Mouse (Mus musculus): ENCODE data around the gene Slc25a14. TPM values are rescaled to one million over a fixed set of nuclear protein-coding genes. Genes with fewer than 3 reads are reported as not detected.

Slc25a14 gene
- polyA plus RNA-seq, 1 experiment from 2014 or later = 40.2 TPM

DNA sequence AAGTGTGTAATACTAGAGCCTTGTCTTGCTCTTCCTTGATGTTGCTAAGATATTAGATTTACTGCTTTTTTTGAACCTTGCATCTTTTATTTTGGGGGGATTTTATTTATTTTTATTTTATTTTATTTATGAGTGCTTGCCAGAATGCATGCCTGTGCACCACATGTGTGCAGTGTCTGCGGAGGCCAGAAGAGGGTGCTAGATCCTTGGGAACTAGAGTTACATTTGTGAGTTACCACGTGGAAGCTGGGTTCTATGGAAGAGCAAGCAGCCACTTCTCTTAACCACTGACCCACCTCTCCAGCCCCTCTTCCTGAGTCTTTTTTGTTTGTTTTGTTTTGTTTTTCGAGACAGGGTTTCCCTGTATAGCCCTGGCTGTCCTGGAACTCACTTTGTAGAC is 46.4 kb downstream of the Slc25a14 start:
- no peak overlapping the region for H3K27ac ChIP-seq
- H3K36me3 ChIP-seq = no peaks in the 10 kb centered on the region
- no peaks in the 10 kb centered on the region for H3K27me3 ChIP-seq
- no peak for ATAC-seq
- 60% methylated on average over 3 of the region's 3 CpGs for WGBS
- H3K4me1 ChIP-seq (replicated peaks) = no peaks in the 10 kb centered on the region
- H3K4me2 ChIP-seq (replicated peaks) = no peak overlapping the region
- H3K9me3 ChIP-seq = no peaks in the 10 kb centered on the region
- no peak overlapping the region for H3K4me3 ChIP-seq (replicated peaks)
- H3K9ac ChIP-seq (replicated peaks) = no peak overlapping the region

DNA sequence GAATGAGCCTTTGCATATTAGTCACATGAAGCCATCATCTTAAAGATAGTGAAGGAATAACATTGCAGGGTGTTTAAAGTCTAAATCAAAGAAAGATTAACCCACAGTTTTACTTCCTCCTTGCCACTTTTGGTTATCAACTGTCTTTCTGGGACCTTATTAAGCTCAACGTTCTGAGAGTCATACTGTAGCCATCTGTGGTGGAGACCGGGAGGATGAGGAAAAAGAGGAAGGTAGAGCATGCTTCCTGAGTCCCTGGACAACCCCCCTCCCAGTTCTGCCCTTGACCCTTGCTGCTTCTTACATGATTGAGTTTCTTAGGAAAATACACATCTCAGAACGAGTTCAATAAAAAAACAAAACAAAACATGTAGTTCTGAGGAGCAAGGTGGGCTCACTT is 48.5 kb downstream of the Slc25a14 start:
- Histone ChIP-seq H3K4me1 (replicated peaks) (no peaks in the 10 kb centered on the region), H3K9me3 (no peaks in the 10 kb centered on the region), H3K9ac (replicated peaks) (no peak overlapping the region), H3K4me3 (replicated peaks) (no peak overlapping the region), H3K27me3 (no peaks in the 10 kb centered on the region), H3K4me2 (replicated peaks) (no peak overlapping the region), H3K36me3 (no peaks in the 10 kb centered on the region), H3K27ac (no peak overlapping the region)
- 68% methylated on average over 3 of the region's 3 CpGs for WGBS
- no peak for ATAC-seq

DNA sequence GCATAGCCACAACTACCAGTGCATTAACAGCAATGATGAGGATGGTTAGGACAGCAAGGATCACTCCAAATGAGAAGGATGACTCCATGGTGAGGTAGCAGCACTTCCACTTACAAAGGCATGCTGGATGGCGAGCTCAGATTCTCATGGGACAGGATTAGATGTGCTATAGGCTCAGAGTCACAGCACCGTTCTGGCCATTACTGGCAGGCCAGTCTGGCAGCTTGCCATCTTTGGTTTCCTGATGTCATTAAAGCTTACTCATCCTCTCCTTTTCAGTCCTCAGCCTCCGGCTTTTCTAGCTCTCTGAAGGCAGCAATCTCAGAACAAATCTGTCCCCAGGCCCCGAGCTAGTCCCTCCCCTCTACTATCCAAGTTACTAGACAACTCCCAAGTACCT is 51.0 kb downstream of the Slc25a14 start, which contains the start of gene Gpr119:
Gpr119 (minus strand) TSS at position 308 of the 400 bp plus-strand sequence.
- H3K4me3 ChIP-seq (replicated peaks) = no peak within 1 kb of the TSS
- H3K4me2 ChIP-seq (replicated peaks) = no peak within 1 kb of the TSS
- H3K27ac ChIP-seq = no peak within 1 kb of the TSS
- 62% methylated on average over 4 of the region's 4 CpGs for WGBS
- H3K9ac ChIP-seq (replicated peaks) = no peak within 1 kb of the TSS
- H3K4me1 ChIP-seq (replicated peaks) = no peaks in the 10 kb centered on the region
- H3K36me3 ChIP-seq = no peaks in the 10 kb centered on the region
- no peak for ATAC-seq
- no peaks in the 10 kb centered on the region for H3K27me3 ChIP-seq
- no peaks in the 10 kb centered on the region for H3K9me3 ChIP-seq

DNA sequence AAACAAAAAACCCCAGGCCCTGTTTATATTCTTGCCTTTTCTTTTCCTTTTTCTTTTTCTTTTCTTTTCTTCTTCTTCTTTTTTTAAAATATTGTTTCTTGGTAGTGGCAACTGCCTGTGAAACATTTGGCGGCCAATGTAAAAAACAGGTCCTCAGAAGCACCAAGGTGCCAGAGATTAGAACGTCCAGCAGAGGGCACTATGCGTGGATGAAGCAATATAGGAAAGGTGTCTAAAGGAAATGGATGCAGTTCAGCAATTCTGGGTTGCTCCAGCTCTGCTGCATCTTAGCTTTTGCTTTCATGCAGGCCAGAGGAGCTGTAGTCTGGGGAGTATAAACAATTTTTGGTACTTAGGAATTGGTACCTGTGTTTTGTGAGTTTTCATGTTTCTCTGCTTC is 60.2 kb downstream of the Slc25a14 start:
- H3K27me3 ChIP-seq = no peaks in the 10 kb centered on the region
- no peak overlapping the region for H3K4me2 ChIP-seq (replicated peaks)
- H3K27ac ChIP-seq = no peak overlapping the region
- H3K9ac ChIP-seq (replicated peaks) = no peak overlapping the region
- ATAC-seq = no peak
- H3K4me3 ChIP-seq (replicated peaks) = no peak overlapping the region
- H3K36me3 ChIP-seq = no peaks in the 10 kb centered on the region
- H3K4me1 ChIP-seq (replicated peaks) = no peaks in the 10 kb centered on the region
- WGBS = 20% methylated on average over 3 of the region's 3 CpGs
- no peaks in the 10 kb centered on the region for H3K9me3 ChIP-seq

DNA sequence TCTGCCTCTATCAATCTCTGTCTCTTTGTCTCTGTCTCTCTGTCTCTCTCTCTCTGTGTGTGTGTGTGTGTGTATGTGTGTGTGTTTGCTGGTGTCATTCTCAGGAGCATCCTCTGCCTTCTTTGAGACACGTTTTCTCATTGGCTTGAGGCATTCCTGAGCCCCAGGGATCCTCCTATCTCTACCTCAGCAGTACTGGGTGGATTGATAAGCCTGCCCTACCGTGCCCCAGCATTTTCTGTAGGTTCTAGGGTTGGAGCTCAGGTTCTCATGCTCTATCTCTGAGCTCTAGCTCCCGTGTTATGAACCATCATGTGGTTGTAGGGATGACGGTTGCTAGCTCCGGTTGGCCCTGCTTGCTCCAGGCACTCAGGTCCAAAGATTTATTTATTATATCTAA is 60.6 kb downstream of the Slc25a14 start:
- 73% methylated on average over 5 of the region's 5 CpGs for WGBS
- no peak overlapping the region for H3K4me2 ChIP-seq (replicated peaks)

DNA sequence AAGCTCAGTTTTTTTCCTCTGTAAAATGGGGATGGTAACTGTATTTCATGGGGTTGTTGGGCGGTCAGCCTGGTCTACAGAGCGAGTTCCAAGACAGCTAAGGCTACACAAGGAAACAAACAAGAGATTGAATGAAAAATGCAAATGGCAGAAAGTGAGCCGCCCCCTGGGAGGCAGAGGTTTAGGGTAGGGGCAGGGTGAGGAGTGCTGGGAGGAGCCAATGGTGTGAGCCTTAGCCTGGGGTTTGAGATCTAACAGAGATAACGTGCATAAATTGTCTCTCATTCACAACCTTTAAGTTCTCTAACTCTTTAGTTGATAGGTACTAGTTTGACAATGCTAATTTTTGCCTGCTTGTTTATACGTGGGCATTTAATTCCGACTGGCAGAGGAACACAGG is 71.2 kb downstream of the Slc25a14 start:
- H3K4me3 ChIP-seq (replicated peaks) = peak overlapping the region; percentile 59
- H3K9me3 ChIP-seq = no peaks in the 10 kb centered on the region
- no peak overlapping the region for H3K9ac ChIP-seq (replicated peaks)
- 0 out of 2 replicates have a peak, but pooled peaks cover 5% of the 10 kb centered on the region for H3K36me3 ChIP-seq
- ATAC-seq = peak; percentile 92
- H3K4me2 ChIP-seq (replicated peaks) = peak overlapping the region; percentile 56
- H3K27ac ChIP-seq = no peak overlapping the region
- 19% methylated on average over 6 of the region's 6 CpGs for WGBS
- H3K27me3 ChIP-seq = no peaks in the 10 kb centered on the region
- H3K4me1 ChIP-seq (replicated peaks) = peaks cover 11% of the 10 kb centered on the region

More for the DNA sequence above, 60.6 kb downstream of the Slc25a14 start:
- H3K9me3 ChIP-seq = no peaks in the 10 kb centered on the region
- ATAC-seq = no peak
- no peaks in the 10 kb centered on the region for H3K4me1 ChIP-seq (replicated peaks)
- no peak overlapping the region for H3K4me3 ChIP-seq (replicated peaks)
- H3K27ac ChIP-seq = no peak overlapping the region
- no peaks in the 10 kb centered on the region for H3K27me3 ChIP-seq
- H3K9ac ChIP-seq (replicated peaks) = no peak overlapping the region
- no peaks in the 10 kb centered on the region for H3K36me3 ChIP-seq

DNA sequence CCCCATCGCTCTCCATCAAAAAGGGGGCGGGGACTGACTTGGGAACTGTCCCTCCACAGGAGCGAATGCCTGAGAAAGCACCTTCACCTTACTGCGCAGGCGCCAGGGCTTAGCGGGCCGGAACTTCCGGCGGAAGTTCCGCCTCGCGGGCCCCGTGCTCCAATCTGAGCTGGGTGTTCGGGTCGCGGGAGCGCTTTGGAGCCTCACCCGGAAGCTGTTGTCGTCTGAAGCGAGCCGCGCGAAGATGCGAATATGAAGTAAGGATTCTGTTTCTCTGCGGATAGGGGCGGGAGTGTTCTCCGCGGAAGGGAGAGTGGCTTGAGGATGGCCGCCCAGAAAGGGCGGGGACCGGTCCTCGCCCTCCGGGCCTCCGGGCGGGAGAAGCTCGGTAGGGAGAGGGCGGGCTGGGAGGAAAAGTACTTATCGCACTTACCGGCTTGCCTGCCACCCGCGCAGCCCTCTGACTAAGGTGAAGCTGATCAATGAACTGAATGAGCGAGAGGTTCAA is 71.7 kb downstream of the Slc25a14 start, which contains the start of gene Rbmx2:
Rbmx2 (plus strand) TSS at position 141 of the 508 bp plus-strand sequence.
- Histone ChIP-seq H3K36me3 (0 out of 2 replicates have a peak, but pooled peaks cover 5% of the 10 kb centered on the region), H3K27me3 (no peaks in the 10 kb centered on the region), H3K9me3 (no peaks in the 10 kb centered on the region), H3K4me2 (replicated peaks) (peak within 1 kb of the TSS; percentile 58), H3K4me1 (replicated peaks) (peaks cover 11% of the 10 kb centered on the region), H3K9ac (replicated peaks) (peak within 1 kb of the TSS; percentile 64), H3K27ac (no peak within 1 kb of the TSS), H3K4me3 (replicated peaks) (peak within 1 kb of the TSS; percentile 59)
- WGBS = 19% methylated on average over 42 of the region's 42 CpGs
- peak; percentile 98 for ATAC-seq

DNA sequence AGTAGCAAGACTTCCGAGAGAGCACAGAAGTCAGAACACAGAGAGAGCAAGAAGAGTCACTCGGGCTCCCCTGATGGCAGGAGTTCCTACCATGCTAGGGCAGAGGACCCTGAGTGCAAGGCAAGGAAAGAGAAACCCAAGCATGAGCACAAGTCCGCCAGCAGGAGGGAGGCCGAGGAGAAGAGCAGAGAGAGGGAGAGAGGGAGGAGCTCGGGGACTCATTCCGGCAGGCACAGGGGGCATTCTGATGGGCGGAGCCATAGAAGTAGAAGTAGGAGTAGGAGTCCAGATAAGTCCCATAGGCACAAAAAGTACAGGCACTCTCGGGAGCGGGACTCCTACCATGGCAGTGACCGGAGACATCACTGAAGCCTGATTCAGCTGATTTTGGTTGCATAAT is 86.5 kb downstream of the Slc25a14 start:
- Histone ChIP-seq H3K9me3 (no peaks in the 10 kb centered on the region), H3K4me3 (replicated peaks) (no peak overlapping the region), H3K4me1 (replicated peaks) (no peaks in the 10 kb centered on the region), H3K4me2 (replicated peaks) (no peak overlapping the region), H3K27ac (no peak overlapping the region), H3K9ac (replicated peaks) (no peak overlapping the region), H3K36me3 (peaks cover 23% of the 10 kb centered on the region), H3K27me3 (no peaks in the 10 kb centered on the region)
- 90% methylated on average over 10 of the region's 10 CpGs for WGBS
- no peak for ATAC-seq

Small RNA genes lying within 50 kb of the gene (microRNA-seq; reads per million reads assigned to microRNA genes)
- gene Gm27828 = not detected

Other genes with a start within 250 kb of the Slc25a14 start
- 0.46 and 0.77 TPM in 2 replicates for gene Elf4, start 160.3 kb upstream of the Slc25a14 start, polyA plus RNA-seq (2015; fragmentation: Nextera tagmentation; extraction: Ambion mirVana)
- 45.3 and 46.3 TPM in 2 replicates for gene Aifm1, start 109.8 kb upstream of the Slc25a14 start, polyA plus RNA-seq (2015; fragmentation: Nextera tagmentation; extraction: Ambion mirVana)
- gene Rab33a, start 104.1 kb upstream of the Slc25a14 start, polyA plus RNA-seq (2015; fragmentation: Nextera tagmentation; extraction: Ambion mirVana) = 74.5 and 83.7 TPM in 2 replicates
- 12.4 and 14.4 TPM in 2 replicates for gene Zfp280c, start 28.9 kb upstream of the Slc25a14 start, polyA plus RNA-seq (2015; fragmentation: Nextera tagmentation; extraction: Ambion mirVana)
- gene Gpr119, start 51.1 kb downstream of the Slc25a14 start, polyA plus RNA-seq (2015; fragmentation: Nextera tagmentation; extraction: Ambion mirVana) = not detected in 2 replicates
- 25.1 and 25.2 TPM in 2 replicates for gene Rbmx2, start 71.6 kb downstream of the Slc25a14 start, polyA plus RNA-seq (2015; fragmentation: Nextera tagmentation; extraction: Ambion mirVana)

Measured in midbrain, embryonic 13.5 days (tissue).